Mouse (Mus musculus): ENCODE results near the gene Alg9. TPM values are rescaled to one million over a fixed set of nuclear protein-coding genes. Genes with fewer than 3 reads are reported as not detected.

Gene Alg9
- polyA plus RNA-seq, 1 experiment, result 9.7 TPM

DNA sequence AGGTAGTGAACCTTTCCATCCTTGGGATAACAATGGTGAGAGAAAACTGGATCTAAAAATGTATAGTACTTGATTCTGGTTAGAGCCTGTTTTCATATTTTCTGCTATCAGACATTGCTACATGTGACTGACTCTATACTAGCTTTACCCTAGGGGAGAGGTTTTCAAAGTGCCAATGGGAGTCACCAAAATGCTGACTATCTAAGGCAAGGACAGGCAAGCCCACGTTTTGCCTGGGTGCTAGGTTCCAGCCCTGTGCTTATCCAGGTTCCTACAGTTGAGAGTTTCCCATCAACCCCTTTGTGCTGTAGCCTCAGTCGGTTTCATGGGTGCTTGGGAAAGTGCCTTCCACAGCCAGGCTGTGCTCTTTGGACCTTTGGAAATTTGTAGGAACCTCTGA, 36.9 kb downstream of the Alg9 start:
- peak overlapping the region; percentile 91 for H3K27ac ChIP-seq (ENCODE audit: control insufficient read depth, insufficient read depth, low read depth, low read length, poor library complexity)
- H3K4me1 ChIP-seq (ENCODE audit: control insufficient read depth, insufficient read depth, low read length), result peaks cover 6% of the 10 kb centered on the region; the same call in 1 of the 2 replicates
- WGBS, result 76% methylated on average over 2 of the region's 2 CpGs
- TF ChIP-seq CTCF (IDR thresholded peaks at IDR 0.05; ENCODE audit: control insufficient read depth, insufficient read depth, low read length) (no peak), POLR2A (IDR thresholded peaks at IDR 0.05; ENCODE audit: borderline replicate concordance, control insufficient read depth, low read depth, low read length) (no peak)
- no peak overlapping the region for H3K4me3 ChIP-seq (replicated peaks; ENCODE audit: control insufficient read depth, low read depth, low read length)

DNA sequence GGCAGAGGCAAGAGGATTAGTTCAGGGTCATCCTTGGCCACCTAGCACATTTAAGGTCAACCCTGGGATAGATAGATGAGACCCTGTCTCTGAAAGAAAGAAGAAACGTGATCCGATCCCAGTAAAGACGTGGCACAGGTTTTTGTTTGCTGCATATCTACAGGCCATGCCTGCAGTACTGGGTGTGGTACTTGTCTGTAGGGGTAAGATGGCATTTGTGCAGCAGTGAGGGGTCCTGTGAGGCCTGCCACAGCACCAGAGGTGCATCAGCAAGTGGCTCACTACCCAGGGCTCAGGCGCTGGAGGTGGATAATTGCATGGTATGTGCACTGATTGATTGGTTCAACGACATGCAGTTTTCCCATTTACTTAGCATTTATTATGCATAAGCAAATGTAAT, 39.0 kb downstream of the Alg9 start:
- WGBS, result 66% methylated on average over 5 of the region's 5 CpGs
- Histone ChIP-seq H3K4me3 (replicated peaks; ENCODE audit: control insufficient read depth, low read depth, low read length) (no peak overlapping the region), H3K4me1 (ENCODE audit: control insufficient read depth, insufficient read depth, low read length) (peaks cover 6% of the 10 kb centered on the region; the same call in 1 of the 2 replicates), H3K27ac (ENCODE audit: control insufficient read depth, insufficient read depth, low read depth, low read length, poor library complexity) (no peak overlapping the region)
- TF ChIP-seq POLR2A (IDR thresholded peaks at IDR 0.05; ENCODE audit: borderline replicate concordance, control insufficient read depth, low read depth, low read length), result no peak
- no peak for TF ChIP-seq CTCF (IDR thresholded peaks at IDR 0.05; ENCODE audit: control insufficient read depth, insufficient read depth, low read length)

DNA sequence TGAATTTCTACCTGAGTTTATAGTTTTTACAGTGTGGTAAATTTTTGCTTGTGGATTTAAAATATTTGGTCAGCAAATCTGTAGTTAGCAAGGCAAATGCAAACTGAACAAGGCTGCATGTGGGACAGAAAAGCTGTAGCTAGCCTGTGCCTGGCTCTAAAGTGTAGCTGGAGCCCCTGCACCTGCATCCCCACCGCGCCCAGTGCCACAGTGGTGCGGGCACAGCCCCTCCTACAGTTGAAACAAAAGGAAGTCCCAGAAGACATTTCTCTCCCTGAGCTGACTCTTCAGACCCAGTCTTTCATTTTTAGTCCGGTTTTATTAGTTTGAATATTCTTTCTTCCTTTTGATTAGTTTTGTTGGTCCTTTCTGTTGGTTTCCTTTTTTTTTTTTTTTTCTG, 40.8 kb downstream of the Alg9 start:
- TF ChIP-seq POLR2A (IDR thresholded peaks at IDR 0.05; ENCODE audit: borderline replicate concordance, control insufficient read depth, low read depth, low read length) (no peak), CTCF (IDR thresholded peaks at IDR 0.05; ENCODE audit: control insufficient read depth, insufficient read depth, low read length) (no peak)
- Histone ChIP-seq H3K4me1 (ENCODE audit: control insufficient read depth, insufficient read depth, low read length) (peaks cover 6% of the 10 kb centered on the region; the same call in 1 of the 2 replicates), H3K4me3 (replicated peaks; ENCODE audit: control insufficient read depth, low read depth, low read length) (no peak overlapping the region), H3K27ac (ENCODE audit: control insufficient read depth, insufficient read depth, low read depth, low read length, poor library complexity) (no peak overlapping the region)
- 65% methylated on average over 4 of the region's 4 CpGs for WGBS

GRCm38 (mm10) chr9:50816512-50816911, 41.7 kb downstream of the Alg9 start:
- H3K4me3 ChIP-seq (replicated peaks; ENCODE audit: control insufficient read depth, low read depth, low read length), result no peak overlapping the region
- TF ChIP-seq CTCF (IDR thresholded peaks at IDR 0.05; ENCODE audit: control insufficient read depth, insufficient read depth, low read length), result no peak
- no peak for TF ChIP-seq POLR2A (IDR thresholded peaks at IDR 0.05; ENCODE audit: borderline replicate concordance, control insufficient read depth, low read depth, low read length)
- H3K4me1 ChIP-seq (ENCODE audit: control insufficient read depth, insufficient read depth, low read length), result peaks cover 4% of the 10 kb centered on the region; the same call in 1 of the 2 replicates
- no peak overlapping the region for H3K27ac ChIP-seq (ENCODE audit: control insufficient read depth, insufficient read depth, low read depth, low read length, poor library complexity)
- 86% methylated on average over 1 of the region's 1 CpGs for WGBS

DNA sequence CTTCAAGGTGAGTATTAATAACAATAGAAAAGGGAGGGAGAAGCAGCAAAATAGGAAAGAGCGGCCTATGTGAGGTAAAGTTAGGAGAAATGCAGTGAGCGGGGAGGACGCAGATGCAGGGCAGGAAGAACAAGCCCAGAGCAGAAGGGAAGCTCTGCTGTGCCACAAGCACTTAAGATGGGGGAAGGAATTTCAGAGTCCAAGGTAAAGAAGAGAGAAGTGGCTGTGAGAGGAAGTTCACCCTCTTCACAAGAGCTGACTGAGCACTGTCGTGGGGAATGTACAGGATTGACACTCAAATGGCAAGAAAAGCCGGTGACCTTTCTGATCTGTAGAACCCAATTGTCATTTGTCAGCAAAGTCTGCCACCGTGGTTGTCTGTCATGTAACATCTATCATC, 43.2 kb downstream of the Alg9 start:
- H3K27ac ChIP-seq (ENCODE audit: control insufficient read depth, insufficient read depth, low read depth, low read length, poor library complexity), result no peak overlapping the region
- peaks cover 3% of the 10 kb centered on the region; the same call in 1 of the 2 replicates for H3K4me1 ChIP-seq (ENCODE audit: control insufficient read depth, insufficient read depth, low read length)
- no peak overlapping the region for H3K4me3 ChIP-seq (replicated peaks; ENCODE audit: control insufficient read depth, low read depth, low read length)
- TF ChIP-seq POLR2A (IDR thresholded peaks at IDR 0.05; ENCODE audit: borderline replicate concordance, control insufficient read depth, low read depth, low read length), result no peak
- no peak for TF ChIP-seq CTCF (IDR thresholded peaks at IDR 0.05; ENCODE audit: control insufficient read depth, insufficient read depth, low read length)
- WGBS, result 42% methylated on average over 6 of the region's 6 CpGs

DNA sequence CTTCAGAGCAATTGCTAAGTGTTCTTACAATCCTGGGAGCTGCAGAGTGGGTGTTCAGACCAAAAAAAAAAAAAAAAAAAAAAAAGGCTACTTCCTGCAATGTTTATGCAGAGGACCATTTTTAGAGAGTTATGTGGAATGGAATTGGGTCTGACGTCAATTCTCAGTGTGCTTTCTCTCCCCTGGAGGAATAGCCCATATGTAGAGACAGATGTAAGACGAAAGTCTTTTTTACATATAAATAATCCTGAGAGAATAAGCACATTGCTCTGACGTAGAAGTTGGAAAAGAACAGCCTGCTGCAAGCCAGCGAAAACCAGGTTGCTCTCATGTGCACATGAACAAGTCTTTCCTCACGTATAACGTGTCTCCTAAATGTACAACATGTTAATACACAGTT, 44.9 kb downstream of the Alg9 start:
- no peak overlapping the region for H3K4me3 ChIP-seq (replicated peaks; ENCODE audit: control insufficient read depth, low read depth, low read length)
- WGBS, result 92% methylated on average over 6 of the region's 6 CpGs
- no peak overlapping the region for H3K27ac ChIP-seq (ENCODE audit: control insufficient read depth, insufficient read depth, low read depth, low read length, poor library complexity)
- TF ChIP-seq POLR2A (IDR thresholded peaks at IDR 0.05; ENCODE audit: borderline replicate concordance, control insufficient read depth, low read depth, low read length) (no peak), CTCF (IDR thresholded peaks at IDR 0.05; ENCODE audit: control insufficient read depth, insufficient read depth, low read length) (no peak)
- H3K4me1 ChIP-seq (ENCODE audit: control insufficient read depth, insufficient read depth, low read length), result no peaks in the 10 kb centered on the region; the same call in 1 of the 2 replicates

- H3K27ac ChIP-seq (ENCODE audit: control insufficient read depth, insufficient read depth, low read depth, low read length, poor library complexity), result no peak overlapping the region
- TF ChIP-seq CTCF (IDR thresholded peaks at IDR 0.05; ENCODE audit: control insufficient read depth, insufficient read depth, low read length) (no peak), POLR2A (IDR thresholded peaks at IDR 0.05; ENCODE audit: borderline replicate concordance, control insufficient read depth, low read depth, low read length) (no peak)
- no peak overlapping the region for H3K4me3 ChIP-seq (replicated peaks; ENCODE audit: control insufficient read depth, low read depth, low read length)
- WGBS, result 97% methylated on average over 6 of the region's 6 CpGs
- no peaks in the 10 kb centered on the region; the same call in 1 of the 2 replicates for H3K4me1 ChIP-seq (ENCODE audit: control insufficient read depth, insufficient read depth, low read length)
These were observed 46.8 kb downstream of the Alg9 start for GRCm38 (mm10) chr9:50821651-50822050.

- 91% methylated on average over 5 of the region's 5 CpGs for WGBS
- no peak overlapping the region for H3K4me3 ChIP-seq (replicated peaks; ENCODE audit: control insufficient read depth, low read depth, low read length)
- TF ChIP-seq POLR2A (IDR thresholded peaks at IDR 0.05; ENCODE audit: borderline replicate concordance, control insufficient read depth, low read depth, low read length) (no peak), CTCF (IDR thresholded peaks at IDR 0.05; ENCODE audit: control insufficient read depth, insufficient read depth, low read length) (no peak)
- H3K4me1 ChIP-seq (ENCODE audit: control insufficient read depth, insufficient read depth, low read length), result no peaks in the 10 kb centered on the region; the same call in 1 of the 2 replicates
- H3K27ac ChIP-seq (ENCODE audit: control insufficient read depth, insufficient read depth, low read depth, low read length, poor library complexity), result no peak overlapping the region
These were observed 47.4 kb downstream of the Alg9 start for GRCm38 (mm10) chr9:50822216-50822615.
